Mouse (Mus musculus) heart, adult 2 months (tissue): Measurements from ENCODE around the gene Cadm1. TPM values are rescaled to one million over a fixed set of nuclear protein-coding genes. Genes with fewer than 3 reads are reported as not detected.
A peak's percentile ranks its signal among the peaks of the same experiment; 100 is the strongest.

Experiments
- DNase-seq, 2 experiments: peaks; one replicate each; pipeline ENCODE4 v3.0.0; 2021
- H3K27ac ChIP-seq: fragments of 200-600 bp; 2 replicates; pipeline ENCODE4 v1.8.1; 2022
- H3K27me3 ChIP-seq: fragments of 200-500 bp; 2 replicates; pipeline ENCODE4 v1.6.1; 2012; ENCODE audit warnings: mild to moderate bottlenecking, low read length, inconsistent platforms, mixed read lengths; ENCODE audit not compliant: control insufficient read depth, insufficient read depth
- H3K36me3 ChIP-seq: fragments of 200-500 bp; 2 replicates; pipeline ENCODE4 v1.6.1; 2012; ENCODE audit warnings: low read length, inconsistent platforms; ENCODE audit not compliant: control insufficient read depth, insufficient read depth
- H3K4me1 ChIP-seq: fragments of 200-500 bp; 2 replicates; pipeline ENCODE4 v1.6.1; 2011; ENCODE audit warnings: low read length; ENCODE audit not compliant: control insufficient read depth, insufficient read depth
- H3K4me3 ChIP-seq: fragments of 200-600 bp; 2 replicates; pipeline ENCODE4 v1.8.1; 2022
- H3K79me2 ChIP-seq: fragments of 200-500 bp; replicated peaks from 2 replicates; pipeline ENCODE4 v1.6.1; 2012; ENCODE audit warnings: mild to moderate bottlenecking, inconsistent platforms, low read length, moderate library complexity, mixed read lengths; ENCODE audit not compliant: control insufficient read depth, insufficient read depth
- H3K9ac ChIP-seq: fragments of 200-500 bp; 2 replicates; pipeline ENCODE4 v1.6.1; 2012; ENCODE audit warnings: low read depth, mild to moderate bottlenecking, control low read depth, inconsistent platforms, low read length, mixed read lengths
- CTCF ChIP-seq: fragments of 200-600 bp; IDR thresholded peaks from 2 replicates; pipeline ENCODE4 v1.8.1; 2022; ENCODE audit warnings: antibody characterized with exemption, mild to moderate bottlenecking, moderate library complexity
- EP300 ChIP-seq: fragments of 200-500 bp; IDR thresholded peaks from 2 replicates; pipeline ENCODE4 v1.6.1; 2011; ENCODE audit warnings: low read depth, low read length, control low read depth; ENCODE audit not compliant: insufficient read depth
- POLR2A ChIP-seq: fragments of 200-500 bp; IDR thresholded peaks from 2 replicates; pipeline ENCODE4 v1.6.1; 2011; ENCODE audit warnings: mild to moderate bottlenecking, low read depth, low read length, control low read depth; ENCODE audit not compliant: insufficient read depth
- WGBS: fragments of 180-500 bp; shearing (Covaris S2); methylation state at CpG from one replicate; pipeline ENCODE4 v1.1.7; 2018; 5-methylcytosine and 5-hydroxymethylcytosine counted together
- intact Hi-C: fragments of 180-260 bp; cut with DNase I; formaldehyde crosslinking; loops from one replicate; pipeline ENCODE4 v1.15.1; 2025
- polyA plus RNA-seq: library from polyadenylated mRNA; depleted of rRNA; stranded (reverse); fragments of >200 nt; gene quantifications from 2 replicates; pipeline ENCODE4 v1.2.3, GENCODE M21; 2012
- total RNA-seq, 2 experiments: library from RNA; stranded (reverse); gene quantifications; 2 replicates each; pipeline ENCODE4 v1.2.3; 2021

Cadm1 gene
- total and polyA plus RNA-seq, 3 experiments, result 1.6 to 2.6 (median 2.4) TPM

GRCm38 (mm10) chr9:47625621-47626210, 95.7 kb downstream of the Cadm1 start:
- WGBS, result 74% methylated on average over 7 of the region's 7 CpGs
- no peak for DNase-seq
- Histone ChIP-seq H3K27ac (peak overlapping the region; percentile 20; the same call in 1 of the 2 replicates), H3K27me3 (no peaks in the 10 kb centered on the region), H3K9ac (no peak overlapping the region), H3K4me1 (no peaks in the 10 kb centered on the region; the same call in none of the 2 replicates), H3K79me2 (no peaks in the 10 kb centered on the region), H3K36me3 (no peaks in the 10 kb centered on the region), H3K4me3 (no peak overlapping the region)
- intact Hi-C loops, result no loop called here
- no peak for TF ChIP-seq CTCF
- no peak for TF ChIP-seq EP300
- no peak for TF ChIP-seq POLR2A

GRCm38 (mm10) chr9:47627966-47628365, 98.0 kb downstream of the Cadm1 start:
- intact Hi-C loops, result no loop called here
- Histone ChIP-seq H3K79me2 (no peaks in the 10 kb centered on the region), H3K36me3 (no peaks in the 10 kb centered on the region), H3K27ac (no peak overlapping the region), H3K9ac (no peak overlapping the region), H3K27me3 (no peaks in the 10 kb centered on the region), H3K4me3 (no peak overlapping the region), H3K4me1 (no peaks in the 10 kb centered on the region; the same call in none of the 2 replicates)
- WGBS, result 92% methylated on average over 2 of the region's 2 CpGs
- TF ChIP-seq CTCF (no peak), EP300 (no peak)
- DNase-seq, result no peak

- intact Hi-C loops, result no loop called here
- no peaks in the 10 kb centered on the region for H3K27me3 ChIP-seq
- H3K36me3 ChIP-seq, result no peaks in the 10 kb centered on the region
- no peak overlapping the region for H3K4me3 ChIP-seq
- no peaks in the 10 kb centered on the region for H3K79me2 ChIP-seq
- 70% methylated on average over 1 of the region's 1 CpGs for WGBS
- H3K27ac ChIP-seq, result no peak overlapping the region
- H3K9ac ChIP-seq, result no peak overlapping the region
- H3K4me1 ChIP-seq, result no peaks in the 10 kb centered on the region; the same call in 1 of the 2 replicates
- no peak for TF ChIP-seq POLR2A
- DNase-seq, result no peak
These were observed 98.6 kb downstream of the Cadm1 start for GRCm38 (mm10) chr9:47628550-47628949.

- H3K79me2 ChIP-seq, result no peaks in the 10 kb centered on the region
- H3K4me3 ChIP-seq, result no peak overlapping the region
- H3K9ac ChIP-seq, result no peak overlapping the region
- H3K27ac ChIP-seq, result no peak overlapping the region
- no peak for DNase-seq
- intact Hi-C loops, result no loop called here
- H3K27me3 ChIP-seq, result no peaks in the 10 kb centered on the region
- no peaks in the 10 kb centered on the region for H3K4me1 ChIP-seq
- WGBS, result 68% methylated on average over 3 of the region's 3 CpGs
- TF ChIP-seq EP300, result no peak
- no peak for TF ChIP-seq POLR2A
- TF ChIP-seq CTCF, result no peak
- no peaks in the 10 kb centered on the region for H3K36me3 ChIP-seq
These were observed 104.7 kb downstream of the Cadm1 start for GRCm38 (mm10) chr9:47634695-47635094.

- DNase-seq, result peak in 1 of 2 experiments; percentile 30
- WGBS, result 37% methylated on average over 4 of the region's 4 CpGs
- Histone ChIP-seq H3K27ac (no peak overlapping the region), H3K36me3 (no peaks in the 10 kb centered on the region), H3K4me3 (no peak overlapping the region), H3K27me3 (no peaks in the 10 kb centered on the region), H3K79me2 (no peaks in the 10 kb centered on the region), H3K4me1 (no peaks in the 10 kb centered on the region), H3K9ac (no peak overlapping the region)
- TF ChIP-seq CTCF (no peak), EP300 (no peak), POLR2A (no peak)
- intact Hi-C loops, result no loop called here
These were observed 112.7 kb downstream of the Cadm1 start for GRCm38 (mm10) chr9:47642663-47643062.

- intact Hi-C loops, result no loop called here
- TF ChIP-seq POLR2A, result no peak
- TF ChIP-seq EP300, result no peak
- TF ChIP-seq CTCF, result no peak
- Histone ChIP-seq H3K4me1 (no peaks in the 10 kb centered on the region), H3K4me3 (no peak overlapping the region), H3K36me3 (no peaks in the 10 kb centered on the region), H3K27me3 (no peaks in the 10 kb centered on the region), H3K79me2 (no peaks in the 10 kb centered on the region), H3K9ac (no peak overlapping the region), H3K27ac (no peak overlapping the region)
- 83% methylated on average over 2 of the region's 2 CpGs for WGBS
- DNase-seq, result no peak
These were observed 115.1 kb downstream of the Cadm1 start for GRCm38 (mm10) chr9:47645056-47645455.
